Mouse (Mus musculus): ENCODE measurements around the gene Zfp935. TPM values are rescaled to one million over a fixed set of nuclear protein-coding genes. Genes with fewer than 3 reads are reported as not detected.

The Zfp935 gene
- polyA plus RNA-seq, 1 experiment from 2014 or later = not detected

Small RNA genes within 50 kb of the gene (microRNA-seq; reads per million reads assigned to microRNA genes)
- not detected for gene Gm22256

Other genes starting within 250 kb of the Zfp935 start
- gene Gm3604, start 175.3 kb downstream of the Zfp935 start, polyA plus RNA-seq (2014; fragmentation: Nextera tagmentation; extraction: Ambion mirVana) = 2.0 and 2.9 TPM in 2 replicates
- 6.7 and 11.3 TPM in 2 replicates for gene Gm49359, start 91.7 kb downstream of the Zfp935 start, polyA plus RNA-seq (2014; fragmentation: Nextera tagmentation; extraction: Ambion mirVana)
- 13.2 and 15.4 TPM in 2 replicates for gene Zfp934, start 12.7 kb upstream of the Zfp935 start, polyA plus RNA-seq (2014; fragmentation: Nextera tagmentation; extraction: Ambion mirVana)
- 10.0 and 10.7 TPM in 2 replicates for gene 6720489N17Rik, start 65.7 kb upstream of the Zfp935 start, polyA plus RNA-seq (2014; fragmentation: Nextera tagmentation; extraction: Ambion mirVana)
- gene Platr25, start 202.2 kb upstream of the Zfp935 start, polyA plus RNA-seq (2014; fragmentation: Nextera tagmentation; extraction: Ambion mirVana) = 37.2 and 41.6 TPM in 2 replicates
- gene Gm5141, start 227.3 kb upstream of the Zfp935 start, polyA plus RNA-seq (2014; fragmentation: Nextera tagmentation; extraction: Ambion mirVana) = 10.1 and 14.4 TPM in 2 replicates

Data from forebrain, embryonic 14.5 days (tissue).